Mouse (Mus musculus) kidney, postnatal 25 days (tissue): ENCODE measurements around the gene Ccn2.

Source experiments
- DNase-seq, 2 experiments: peaks; one replicate each; pipeline ENCODE4 v3.0.0; 2021; ENCODE audit warnings: mixed read lengths in 2 of 2

Ccn2 gene

DNA sequence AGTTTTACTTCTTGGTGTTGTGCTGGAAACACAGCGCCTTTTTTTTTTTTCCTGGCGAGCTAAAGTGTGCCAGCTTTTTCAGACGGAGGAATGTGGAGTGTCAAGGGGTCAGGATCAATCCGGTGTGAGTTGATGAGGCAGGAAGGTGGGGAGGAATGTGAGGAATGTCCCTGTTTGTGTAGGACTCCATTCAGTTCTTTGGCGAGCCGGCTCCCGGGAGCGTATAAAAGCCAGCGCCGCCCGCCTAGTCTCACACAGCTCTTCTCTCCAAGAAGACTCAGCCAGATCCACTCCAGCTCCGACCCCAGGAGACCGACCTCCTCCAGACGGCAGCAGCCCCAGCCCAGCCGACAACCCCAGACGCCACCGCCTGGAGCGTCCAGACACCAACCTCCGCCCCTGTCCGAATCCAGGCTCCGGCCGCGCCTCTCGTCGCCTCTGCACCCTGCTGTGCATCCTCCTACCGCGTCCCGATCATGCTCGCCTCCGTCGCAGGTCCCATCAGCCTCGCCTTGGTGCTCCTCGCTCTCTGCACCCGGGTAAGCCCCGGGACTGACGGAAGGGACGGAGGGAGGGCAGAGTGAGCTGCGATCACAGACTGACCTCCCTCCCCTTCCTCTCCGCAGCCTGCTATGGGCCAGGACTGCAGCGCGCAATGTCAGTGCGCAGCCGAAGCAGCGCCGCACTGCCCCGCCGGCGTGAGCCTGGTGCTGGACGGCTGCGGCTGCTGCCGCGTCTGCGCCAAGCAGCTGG, at the start of gene Ccn2:
Gene Ccn2, plus strand, starts transcription at position 193 of the 753 bp plus-strand sequence.
- peak; percentile 87 to 91 for DNase-seq

DNA sequence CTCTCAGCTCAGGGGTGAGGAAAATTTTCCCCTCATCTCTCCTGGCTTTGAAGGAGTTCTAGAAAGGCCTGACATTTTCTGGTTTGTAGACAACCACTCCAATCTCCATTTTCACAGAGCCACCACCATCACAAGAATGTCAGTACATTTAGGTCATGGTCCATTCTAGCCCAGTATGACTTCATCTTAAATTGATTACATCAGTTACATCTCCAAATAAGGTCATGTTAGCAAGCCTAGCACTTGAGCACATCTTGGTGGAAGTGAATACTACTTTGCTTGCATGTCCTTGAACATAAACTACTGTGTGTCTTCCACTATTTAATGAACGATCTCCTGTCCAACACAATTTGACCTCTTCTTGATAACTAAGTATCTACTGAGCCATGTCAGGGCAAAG, 42.4 kb upstream of the Ccn2 start:
- no peak for DNase-seq

DNA sequence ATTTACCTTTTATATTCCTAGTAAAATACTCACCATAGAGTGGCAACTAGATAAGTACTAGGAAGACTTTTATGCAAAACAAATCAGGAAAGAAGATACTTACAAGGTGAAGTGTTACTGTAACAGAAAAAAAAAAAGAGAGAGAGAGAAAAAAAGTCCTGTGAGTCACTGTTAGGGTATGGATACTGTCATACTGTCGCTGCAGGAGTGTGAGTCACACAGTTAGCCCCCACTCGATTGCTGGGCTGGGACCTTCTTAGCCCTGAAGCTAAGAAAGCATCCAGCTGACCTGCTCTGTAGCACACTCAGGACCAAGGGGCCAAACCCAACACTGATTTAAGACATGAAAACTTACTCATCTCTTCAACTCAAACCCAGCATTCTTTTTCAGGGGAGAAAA, 41.2 kb upstream of the Ccn2 start:
- no peak for DNase-seq

DNA sequence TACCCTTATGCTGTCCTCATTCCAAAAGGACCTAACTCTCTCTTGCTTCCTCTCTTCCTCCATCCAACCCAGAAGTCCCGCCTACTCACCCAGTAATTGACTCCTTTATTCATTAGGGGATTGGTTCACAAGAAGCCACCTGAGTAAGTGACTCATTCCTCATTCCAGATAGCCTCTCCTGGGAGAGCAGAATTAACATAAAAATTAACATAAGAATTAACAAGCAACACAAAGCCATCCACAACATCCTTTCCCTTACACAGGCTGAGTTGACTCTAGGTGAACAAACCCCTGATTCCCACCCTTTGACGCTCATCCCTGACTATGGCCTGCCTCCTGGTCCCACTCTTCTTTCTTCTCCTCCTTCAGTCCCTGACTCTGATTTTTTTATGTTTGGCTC, 36.9 kb upstream of the Ccn2 start:
- DNase-seq: no peak

DNA sequence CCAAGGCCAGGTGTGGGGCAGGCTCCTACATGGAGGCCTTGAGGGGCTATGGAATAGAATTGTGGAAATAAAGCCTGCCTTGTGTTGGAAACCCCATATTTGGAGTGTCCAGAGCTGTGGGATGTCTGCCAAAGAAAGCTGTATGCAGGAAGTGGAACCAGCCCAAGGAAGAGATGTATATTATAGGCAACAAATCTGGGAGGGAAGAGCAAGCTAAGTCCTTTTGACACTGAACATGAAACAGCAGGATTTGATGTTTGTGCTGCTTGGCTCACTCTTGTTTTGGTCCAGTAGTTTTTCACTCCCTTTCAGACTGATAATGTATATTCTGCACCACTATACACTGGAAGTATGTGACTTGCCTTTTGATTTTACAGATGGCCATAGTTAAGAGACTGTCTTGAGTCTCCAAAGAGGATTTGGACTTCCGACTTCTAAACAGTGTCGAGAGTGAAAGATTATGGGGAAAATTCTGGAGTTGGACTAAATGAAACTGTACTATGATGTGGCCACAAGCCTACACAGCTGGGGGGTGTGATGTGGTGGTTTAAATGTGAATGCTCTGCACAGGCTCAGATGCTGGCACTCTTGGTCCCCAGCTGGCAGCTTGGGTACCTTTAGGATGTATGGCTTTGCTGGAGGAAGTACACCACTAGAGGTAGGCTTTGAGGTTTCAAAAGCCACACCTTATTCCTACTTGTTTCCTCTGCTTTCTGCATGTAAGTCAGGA, 25.4 kb upstream of the Ccn2 start:
- DNase-seq: peak in 1 of 2 experiments; percentile 11

DNA sequence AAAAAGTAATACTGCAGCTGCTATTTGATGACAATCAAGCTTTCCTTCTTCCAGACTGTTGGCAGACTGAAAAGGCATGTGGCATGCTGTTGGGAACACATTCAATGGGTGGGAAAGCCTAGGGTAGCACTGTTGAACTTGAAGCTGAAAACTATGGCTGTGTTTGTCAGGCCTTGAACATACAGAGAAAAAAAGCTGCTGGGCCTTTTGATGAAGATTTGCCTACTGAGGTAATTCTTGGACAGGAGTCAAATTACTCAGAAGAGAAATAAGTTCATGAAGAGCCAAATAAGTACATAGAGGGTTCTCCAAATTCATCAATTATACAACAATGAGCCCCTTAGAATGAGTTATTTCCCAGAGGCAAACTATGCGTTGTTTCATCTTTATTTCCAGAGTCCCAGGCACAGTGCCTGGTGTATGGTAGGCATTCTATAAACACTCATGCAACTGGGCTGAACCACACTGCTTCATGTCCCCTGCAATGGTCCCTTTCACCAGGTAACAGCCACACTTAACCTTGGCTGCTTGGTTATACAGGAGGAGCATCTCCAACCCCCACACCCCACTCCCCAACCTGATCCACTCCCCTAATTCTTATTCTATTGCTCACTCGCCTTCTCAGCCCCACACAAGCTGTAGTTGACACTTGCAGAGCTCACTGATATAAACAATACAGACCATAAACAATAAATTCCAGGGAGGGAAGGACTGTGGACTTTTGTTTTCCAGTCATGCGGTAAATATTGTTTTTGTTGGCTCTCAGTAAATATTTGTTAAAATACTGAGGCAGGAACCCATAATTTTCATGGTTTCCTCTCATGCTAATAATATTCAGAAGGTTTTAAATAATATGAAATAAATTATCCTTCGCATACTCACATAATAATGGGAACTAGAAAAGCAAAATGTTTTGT, 22.9 kb upstream of the Ccn2 start:
- DNase-seq: no peak

DNA sequence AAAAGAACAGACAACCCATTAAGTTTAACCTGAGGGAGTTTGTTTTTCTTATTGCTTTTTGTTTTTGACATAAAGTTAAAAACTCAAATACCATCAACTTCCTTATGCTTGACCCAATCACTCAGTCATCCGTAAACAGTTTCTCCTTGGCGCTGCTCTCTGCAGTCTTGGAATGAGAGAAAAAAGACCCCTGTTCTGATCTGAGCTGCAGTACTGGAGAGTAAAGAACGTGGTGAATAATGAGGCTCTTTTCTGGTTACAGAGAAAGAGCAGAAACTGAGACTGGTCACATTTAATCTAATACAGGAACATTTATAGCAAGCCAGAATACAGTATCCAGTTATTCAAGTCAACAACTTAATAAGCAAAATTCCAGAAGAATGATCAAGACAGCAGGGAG, 21.8 kb upstream of the Ccn2 start:
- no peak for DNase-seq

DNA sequence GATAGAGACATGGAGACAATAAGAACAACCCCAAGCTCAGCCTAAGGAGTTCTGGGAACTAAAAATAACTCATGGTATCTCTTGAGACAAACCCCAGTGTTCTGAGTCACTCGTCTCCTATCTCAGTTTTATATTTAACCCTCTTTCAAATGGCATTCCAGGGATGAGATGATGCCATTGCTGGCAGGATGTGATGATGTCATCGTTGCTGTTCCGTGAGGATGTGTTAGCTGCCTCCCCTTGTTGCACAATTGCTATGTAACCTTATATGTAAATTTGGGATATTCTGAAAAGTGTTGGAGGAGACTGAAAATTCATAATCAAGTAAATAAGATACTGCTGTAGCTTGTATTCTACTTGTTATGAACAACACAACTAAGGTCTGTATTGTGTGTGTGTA, 14.2 kb upstream of the Ccn2 start:
- no peak for DNase-seq

DNA sequence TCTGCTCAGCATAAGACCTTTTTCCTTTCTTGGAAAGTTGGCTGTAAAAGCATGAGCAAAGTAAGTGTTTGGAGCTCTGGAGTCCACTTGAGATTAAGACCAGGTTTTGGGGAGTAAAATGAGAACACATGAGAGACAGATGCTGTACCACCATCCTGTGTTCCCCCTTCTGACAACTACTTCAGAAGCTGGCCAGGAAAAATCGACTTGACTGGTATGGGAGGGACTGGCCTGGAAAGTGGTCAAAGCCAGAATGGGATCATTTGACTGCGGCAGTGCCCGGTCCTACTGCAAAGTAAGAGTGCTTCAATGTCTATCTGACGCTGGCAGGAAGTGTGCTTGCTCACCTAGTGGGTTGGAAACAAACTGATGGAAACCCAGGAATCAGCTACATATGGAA, 6.4 kb upstream of the Ccn2 start:
- no peak for DNase-seq

DNA sequence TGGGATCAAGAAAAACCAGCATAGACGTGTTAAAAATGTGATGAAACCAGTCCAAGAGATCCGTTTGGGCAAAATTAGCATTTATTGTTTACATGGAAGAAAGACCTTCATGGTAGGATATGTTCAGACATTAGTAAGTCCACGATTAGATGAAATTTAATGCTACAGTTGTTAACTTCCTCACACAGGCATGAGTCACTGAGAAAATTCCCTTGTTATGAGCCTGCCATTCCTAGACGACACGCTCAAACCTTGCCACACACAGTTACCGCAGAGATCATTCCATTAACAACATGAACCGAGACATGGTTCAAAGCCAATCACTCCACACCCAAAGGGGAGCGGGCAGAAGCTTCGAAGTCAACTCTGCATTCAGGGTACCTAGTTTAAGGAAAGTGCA, 6.0 kb upstream of the Ccn2 start:
- DNase-seq: no peak

DNA sequence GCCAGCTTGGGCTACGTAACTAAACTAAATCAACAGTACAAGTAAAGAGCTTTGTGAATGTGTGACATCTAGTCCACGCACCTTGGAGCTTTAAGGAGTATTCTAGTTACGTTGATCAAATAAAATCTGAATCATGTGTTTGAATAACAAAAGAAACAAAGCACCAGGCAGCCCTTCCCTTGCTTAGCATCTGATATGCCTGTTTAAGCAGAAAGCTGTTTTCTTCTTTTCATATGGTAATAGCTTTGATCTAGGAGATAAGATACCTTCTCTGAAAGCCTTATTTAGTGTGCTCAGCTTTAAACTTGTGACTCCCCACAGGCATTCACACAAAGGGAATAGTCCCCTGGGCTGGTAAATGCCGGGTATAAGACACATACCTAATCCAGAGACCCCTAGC, 4.7 kb upstream of the Ccn2 start:
- DNase-seq: no peak

DNA sequence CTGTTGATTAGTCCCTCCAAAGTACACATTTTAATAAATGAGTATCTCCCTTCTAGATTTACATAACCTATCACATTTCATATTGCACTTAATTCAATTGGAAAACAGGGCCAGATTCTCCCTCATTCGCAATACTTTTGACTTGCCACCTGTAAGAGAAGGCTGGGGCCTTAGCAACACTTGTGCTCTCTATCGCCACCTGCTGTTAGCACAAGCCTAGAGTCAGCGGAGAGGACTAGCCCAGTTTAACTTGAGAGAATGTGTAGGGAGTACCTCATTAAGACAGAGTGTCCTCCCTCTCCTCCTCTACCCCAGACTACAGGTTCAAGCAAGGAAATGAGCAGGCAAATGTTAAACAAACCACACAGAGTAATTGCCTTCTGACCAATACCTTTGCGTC, 4.1 kb upstream of the Ccn2 start:
- DNase-seq: peak; percentile 80 to 94

DNA sequence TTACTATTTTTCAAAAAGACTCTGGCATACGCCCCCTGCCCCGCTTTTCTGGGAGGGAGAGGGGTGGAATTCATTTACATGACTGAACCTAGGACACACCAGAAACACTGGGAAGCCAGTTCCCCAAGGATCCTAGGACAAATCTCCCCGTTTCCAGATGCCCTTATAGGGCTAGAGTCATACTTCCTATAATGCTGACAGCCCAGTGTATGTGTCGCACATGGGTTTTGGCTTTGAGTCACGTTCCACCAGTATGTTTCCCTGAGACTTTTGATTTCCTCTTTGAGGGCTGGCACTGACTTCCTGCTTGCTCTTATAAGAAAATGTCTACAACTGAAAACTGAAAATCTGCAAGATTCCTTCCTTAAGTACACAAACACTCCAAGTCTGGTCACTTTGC, 3.5 kb upstream of the Ccn2 start:
- no peak for DNase-seq

DNA sequence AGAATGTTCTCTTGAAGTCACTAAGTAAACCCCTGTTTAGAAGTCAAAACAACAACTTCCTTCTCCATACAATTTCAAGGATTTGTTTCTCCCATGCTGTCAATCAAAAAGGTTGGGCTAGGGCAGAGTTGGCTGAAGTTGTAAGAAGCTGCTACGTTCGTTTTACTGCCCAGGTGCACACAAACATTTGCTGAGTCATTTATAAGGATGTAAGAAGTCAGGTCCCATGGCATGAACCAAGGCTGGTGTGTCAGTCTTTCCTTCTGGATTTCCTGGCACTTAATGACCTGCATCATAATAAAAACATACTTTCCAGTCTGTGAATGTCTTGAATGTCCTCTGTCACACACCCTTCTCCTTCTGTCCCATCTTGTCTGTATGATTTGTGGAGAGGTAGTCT, 2.9 kb upstream of the Ccn2 start:
- DNase-seq: no peak

DNA sequence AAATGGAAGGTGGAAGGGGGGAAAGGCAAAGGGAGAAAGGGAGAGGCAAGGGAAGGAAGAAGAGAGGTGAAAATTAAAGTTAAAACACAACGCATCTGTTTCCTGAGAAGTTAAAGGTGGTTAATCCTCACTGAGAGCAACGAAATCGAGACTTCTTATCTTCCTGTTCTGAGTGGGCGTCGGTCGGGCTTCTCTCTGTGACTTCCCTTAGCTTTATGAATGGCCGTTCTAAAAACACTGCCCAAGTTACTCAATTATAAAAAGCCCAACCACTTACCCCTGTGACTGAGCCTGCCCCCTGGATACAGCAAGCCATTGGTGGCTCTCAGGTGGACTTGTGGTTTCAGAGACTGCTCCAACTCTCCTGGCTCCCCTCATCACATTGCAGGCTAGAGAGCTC, 2.3 kb upstream of the Ccn2 start:
- no peak for DNase-seq

DNA sequence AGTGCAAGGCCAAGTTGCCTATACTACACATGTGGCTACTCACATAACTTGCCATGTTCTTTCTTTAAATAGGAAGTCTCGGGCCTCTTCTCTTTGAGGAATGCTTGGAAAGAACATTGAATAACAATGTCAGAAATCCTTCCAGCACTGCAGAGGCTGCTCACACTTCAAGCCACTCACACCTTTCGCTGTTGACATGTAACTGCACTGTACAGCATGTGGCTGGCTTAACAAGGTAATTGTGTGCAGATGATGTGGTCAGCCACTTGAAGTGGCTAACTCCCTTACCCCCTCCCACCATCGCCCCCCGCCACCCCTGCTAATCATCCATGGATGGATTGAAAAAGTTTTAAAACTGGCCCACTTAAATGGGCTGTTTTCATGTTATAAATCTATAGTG, 1.7 kb upstream of the Ccn2 start:
- no peak for DNase-seq

DNA sequence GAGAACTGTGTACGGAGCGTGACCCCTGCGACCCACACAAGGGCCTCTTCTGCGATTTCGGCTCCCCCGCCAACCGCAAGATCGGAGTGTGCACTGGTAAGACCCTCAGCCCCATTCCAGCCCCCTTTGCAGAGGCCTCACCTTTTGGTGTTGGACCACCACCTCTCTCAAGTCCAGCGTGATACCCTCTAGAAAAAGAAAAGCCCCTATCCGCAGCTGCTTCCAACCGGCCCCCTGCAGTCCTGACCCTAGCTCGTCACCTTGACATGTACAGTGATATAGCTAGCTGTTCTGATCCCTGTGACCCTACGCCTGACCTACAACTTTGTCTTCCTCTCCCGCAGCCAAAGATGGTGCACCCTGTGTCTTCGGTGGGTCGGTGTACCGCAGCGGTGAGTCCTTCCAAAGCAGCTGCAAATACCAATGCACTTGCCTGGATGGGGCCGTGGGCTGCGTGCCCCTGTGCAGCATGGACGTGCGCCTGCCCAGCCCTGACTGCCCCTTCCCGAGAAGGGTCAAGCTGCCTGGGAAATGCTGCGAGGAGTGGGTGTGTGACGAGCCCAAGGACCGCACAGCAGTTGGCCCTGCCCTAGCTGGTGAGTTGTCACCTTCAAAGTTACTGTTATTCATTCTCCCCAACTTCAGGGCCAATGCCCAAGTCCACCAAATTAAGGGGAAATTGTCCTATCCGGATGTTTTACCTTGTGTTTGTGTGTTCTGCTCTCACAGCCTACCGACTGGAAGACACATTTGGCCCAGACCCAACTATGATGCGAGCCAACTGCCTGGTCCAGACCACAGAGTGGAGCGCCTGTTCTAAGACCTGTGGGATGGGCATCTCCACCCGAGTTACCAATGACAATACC, 994 bp downstream of the Ccn2 start:
- DNase-seq: peak; percentile 72 to 76

DNA sequence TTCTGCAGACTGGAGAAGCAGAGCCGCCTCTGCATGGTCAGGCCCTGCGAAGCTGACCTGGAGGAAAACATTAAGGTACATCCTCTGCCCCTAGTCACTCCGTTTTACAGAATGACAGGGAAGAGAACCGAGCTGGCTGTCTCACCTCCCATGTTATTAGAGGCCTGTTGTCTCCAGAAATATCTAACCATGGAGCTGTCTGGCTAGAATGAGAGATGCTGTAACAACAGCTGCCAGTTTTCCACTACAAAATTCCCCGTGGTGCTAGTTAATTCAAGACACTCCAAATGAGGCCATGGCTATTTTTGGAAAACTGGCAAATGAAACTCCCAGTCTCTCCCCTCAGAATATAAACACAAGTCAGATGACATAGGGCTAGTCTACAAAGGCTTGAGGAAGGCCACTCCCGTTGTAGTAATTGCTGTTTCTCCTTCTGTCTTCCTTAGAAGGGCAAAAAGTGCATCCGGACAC, 1.7 kb downstream of the Ccn2 start:
- peak in 1 of 2 experiments; percentile 37 for DNase-seq

DNA sequence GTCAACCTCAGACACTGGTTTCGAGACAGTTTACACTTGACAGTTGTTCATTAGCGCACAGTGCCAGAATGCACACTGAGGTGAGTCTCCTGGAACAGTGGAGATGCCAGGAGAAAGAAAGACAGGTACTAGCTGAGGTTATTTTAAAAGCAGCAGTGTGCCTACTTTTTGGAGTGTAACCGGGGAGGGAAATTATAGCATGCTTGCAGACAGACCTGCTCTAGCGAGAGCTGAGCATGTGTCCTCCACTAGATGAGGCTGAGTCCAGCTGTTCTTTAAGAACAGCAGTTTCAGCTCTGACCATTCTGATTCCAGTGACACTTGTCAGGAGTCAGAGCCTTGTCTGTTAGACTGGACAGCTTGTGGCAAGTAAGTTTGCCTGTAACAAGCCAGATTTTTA, 2.5 kb downstream of the Ccn2 start:
- DNase-seq: no peak

DNA sequence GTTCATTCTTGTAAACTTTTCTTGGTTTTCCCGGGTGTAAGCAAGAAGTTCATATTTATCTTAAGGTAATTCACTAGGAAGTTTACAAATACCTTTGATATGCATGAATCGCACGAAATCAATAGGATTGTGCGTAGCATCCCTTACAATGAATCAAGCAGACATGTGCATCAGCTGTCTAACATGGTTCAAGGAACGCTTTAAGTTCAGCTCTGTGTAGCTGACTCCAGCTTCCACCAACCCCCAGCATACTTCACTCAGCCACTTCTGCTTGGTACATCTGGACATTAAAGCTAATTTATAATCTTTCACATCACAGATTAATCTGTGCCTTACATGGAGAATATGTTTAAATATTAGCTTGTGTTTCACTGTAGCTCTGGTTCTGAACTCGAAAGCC, 3.5 kb downstream of the Ccn2 start:
- DNase-seq: no peak

DNA sequence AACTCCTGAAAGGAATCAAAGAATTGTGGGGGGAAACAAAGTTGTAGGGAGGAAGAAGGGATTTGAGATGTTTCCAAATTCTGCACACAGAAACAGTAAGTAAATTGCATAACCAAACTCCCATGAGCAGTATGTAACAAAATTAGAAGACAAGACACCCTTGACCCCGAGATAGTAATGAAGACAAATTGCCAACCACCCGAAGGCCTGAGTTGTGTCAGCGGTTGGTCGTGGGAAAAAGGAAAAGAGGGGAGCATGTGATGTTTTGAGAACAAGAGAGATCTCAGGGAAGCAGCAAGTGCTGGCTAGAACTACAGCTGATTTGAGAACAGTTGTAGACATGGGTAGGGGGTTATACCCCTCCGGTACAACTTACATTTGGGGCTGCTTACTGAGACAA, 4.6 kb downstream of the Ccn2 start:
- DNase-seq: no peak

DNA sequence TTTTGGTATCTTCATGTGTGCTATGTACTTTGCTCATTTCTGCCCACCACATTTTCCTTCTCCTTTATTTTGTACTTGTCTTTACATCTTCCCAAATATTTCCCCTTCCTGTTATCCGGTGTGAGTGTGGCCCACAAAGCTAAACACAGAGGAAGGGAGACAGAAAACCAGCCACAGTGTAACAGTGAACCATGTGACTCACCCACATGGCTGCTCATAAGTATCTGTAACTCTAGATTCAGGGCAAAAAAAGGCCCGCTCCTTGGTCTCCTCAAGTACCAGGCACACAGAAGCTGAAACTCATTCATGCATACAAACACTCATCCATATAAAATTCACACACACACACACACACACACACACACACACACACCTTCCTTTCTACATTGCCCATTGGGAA, 7.8 kb downstream of the Ccn2 start:
- DNase-seq: no peak
